Mouse (Mus musculus) embryo, embryonic 9.5 days (tissue): ENCODE results near the gene Srsf5.
"Not testable (repeated sequence)": the region's sequence is repeated elsewhere in the genome, so short reads cannot be mapped to it uniquely, and the experiment has no call there.

ENCODE experiments used
- DNase-seq: peaks from one replicate; pipeline ENCODE4 v3.0.0-alpha.2; 2017; ENCODE audit errors: extremely low spot score

Srsf5 gene

GRCm38 (mm10) chr12:80945334-80945995 lies at the start of gene Srsf5:
Gene Srsf5 (plus strand): TSS chr12:80945504.
- peak; percentile 98 for DNase-seq

DNA sequence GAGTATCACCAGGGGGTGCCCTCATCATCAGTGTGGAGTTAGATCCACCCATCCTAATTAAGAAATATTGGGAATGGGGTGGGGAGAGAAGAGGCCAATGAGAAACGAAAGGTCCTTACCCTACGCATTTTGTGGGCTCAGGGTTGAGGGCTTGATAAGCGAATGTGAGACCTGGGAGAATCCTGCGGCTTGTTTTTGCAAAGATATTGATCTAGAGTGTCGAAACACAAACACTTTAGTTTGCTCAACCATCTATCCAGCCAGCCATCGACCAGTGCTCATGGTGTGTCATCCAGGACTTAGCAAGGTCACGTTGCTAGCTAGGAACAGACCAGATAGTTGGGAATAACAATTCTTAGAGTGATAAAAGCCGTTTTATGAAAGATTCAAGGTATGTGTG lies 35.7 kb upstream of the Srsf5 start:
- no peak for DNase-seq

- DNase-seq, result no peak
These were observed 27.5 kb upstream of the Srsf5 start for GRCm38 (mm10) chr12:80917764-80918163.

DNA sequence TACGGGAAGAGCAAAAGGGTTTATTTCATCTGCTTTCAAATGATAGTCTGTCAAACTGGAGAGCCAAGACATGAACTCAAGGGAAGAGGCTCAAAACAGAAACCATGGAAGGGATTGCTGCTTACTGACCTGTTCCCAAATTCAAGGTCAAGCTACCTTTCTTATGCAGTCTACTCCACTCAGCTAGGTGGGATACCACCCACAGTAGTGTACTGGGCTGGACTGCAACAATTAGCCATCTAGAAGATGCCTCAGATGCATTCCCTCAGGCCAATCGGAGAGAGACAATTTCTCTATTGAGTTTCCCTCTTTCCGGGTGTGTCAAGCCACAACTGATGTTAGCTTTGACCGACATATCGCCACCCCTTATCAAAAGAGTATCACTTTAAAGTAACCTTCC lies 24.0 kb upstream of the Srsf5 start:
- no peak for DNase-seq

DNA sequence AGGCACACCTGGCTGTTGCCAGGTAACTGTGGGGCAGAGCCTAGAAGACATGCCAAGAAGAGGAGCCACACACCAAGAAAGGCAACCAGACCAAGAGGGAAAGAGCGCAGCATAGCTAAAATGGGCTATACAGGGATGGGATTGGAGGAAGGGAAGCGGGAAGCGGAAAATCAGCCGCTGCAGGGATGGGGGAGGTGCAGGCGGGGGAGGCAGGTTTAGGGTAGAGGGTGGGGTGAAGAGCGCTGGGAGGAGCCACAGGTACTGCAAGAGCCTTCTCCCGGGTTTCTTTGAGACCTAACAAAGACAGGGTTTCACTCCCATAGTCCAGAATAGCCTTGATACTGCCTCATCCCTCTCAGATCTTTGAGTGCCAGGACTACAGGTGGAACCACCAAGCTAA lies 22.4 kb upstream of the Srsf5 start:
- no peak for DNase-seq

- no peak for DNase-seq
These were observed 21.7 kb upstream of the Srsf5 start for GRCm38 (mm10) chr12:80923602-80924001.

- DNase-seq, result no peak
These were observed 21.1 kb upstream of the Srsf5 start for GRCm38 (mm10) chr12:80924205-80924604.

DNA sequence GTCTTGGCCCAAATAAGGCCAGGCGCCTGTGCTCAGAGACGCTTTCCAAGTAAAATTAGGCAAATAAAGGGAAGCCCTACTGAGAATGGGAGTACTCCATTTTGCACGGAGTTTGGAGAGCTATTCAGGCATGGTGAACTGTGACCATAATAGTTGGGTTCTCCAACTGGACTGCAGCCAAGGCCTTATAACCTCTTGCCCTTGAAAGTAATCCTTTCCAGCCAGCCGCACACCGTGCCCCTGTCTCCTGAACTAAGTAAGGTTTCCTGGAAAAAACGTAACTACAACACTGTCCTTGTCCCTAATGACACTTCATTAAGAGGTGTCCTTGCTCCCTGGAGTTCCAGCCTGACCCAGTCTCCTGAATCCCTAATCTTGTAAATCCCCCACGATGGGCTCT lies 19.4 kb upstream of the Srsf5 start:
- DNase-seq, result no peak

GRCm38 (mm10) chr12:80926550-80926949 lies 18.8 kb upstream of the Srsf5 start:
- DNase-seq, result no peak

- DNase-seq, result no peak
These were observed 17.8 kb upstream of the Srsf5 start for GRCm38 (mm10) chr12:80927518-80927917.

- no peak for DNase-seq
These were observed 16.4 kb upstream of the Srsf5 start for GRCm38 (mm10) chr12:80928881-80929280.

GRCm38 (mm10) chr12:80930141-80930540 lies 15.2 kb upstream of the Srsf5 start:
- DNase-seq, result no peak

GRCm38 (mm10) chr12:80931402-80932140 lies 13.7 kb upstream of the Srsf5 start:
- DNase-seq, result no peak

- DNase-seq, result no peak
These were observed 12.4 kb upstream of the Srsf5 start for GRCm38 (mm10) chr12:80932865-80933264.

DNA sequence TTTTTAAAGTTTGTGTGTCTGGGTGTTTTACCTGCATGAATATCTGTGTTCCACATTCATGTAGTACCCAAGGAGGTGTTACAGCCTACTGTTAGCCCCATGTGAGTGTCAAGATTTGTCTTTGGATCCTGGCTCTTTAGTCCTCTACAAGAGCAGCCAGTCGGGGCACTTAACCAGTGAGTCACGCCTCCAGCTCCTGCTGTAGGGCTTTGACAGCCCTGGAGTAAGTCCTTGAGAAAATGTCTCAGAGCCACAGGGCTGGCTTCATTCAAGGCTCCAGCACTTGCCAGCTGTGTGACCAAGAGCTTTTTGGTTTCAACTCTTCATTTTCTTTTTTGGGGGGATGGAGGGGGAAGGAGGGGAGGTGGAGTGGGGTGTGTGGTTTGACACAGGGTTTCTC lies 8.6 kb upstream of the Srsf5 start:
- DNase-seq, result no peak

- DNase-seq, result no peak
These were observed 7.8 kb upstream of the Srsf5 start for GRCm38 (mm10) chr12:80937331-80938029.

GRCm38 (mm10) chr12:80938642-80939041 lies 6.7 kb upstream of the Srsf5 start:
- DNase-seq, result no peak

DNA sequence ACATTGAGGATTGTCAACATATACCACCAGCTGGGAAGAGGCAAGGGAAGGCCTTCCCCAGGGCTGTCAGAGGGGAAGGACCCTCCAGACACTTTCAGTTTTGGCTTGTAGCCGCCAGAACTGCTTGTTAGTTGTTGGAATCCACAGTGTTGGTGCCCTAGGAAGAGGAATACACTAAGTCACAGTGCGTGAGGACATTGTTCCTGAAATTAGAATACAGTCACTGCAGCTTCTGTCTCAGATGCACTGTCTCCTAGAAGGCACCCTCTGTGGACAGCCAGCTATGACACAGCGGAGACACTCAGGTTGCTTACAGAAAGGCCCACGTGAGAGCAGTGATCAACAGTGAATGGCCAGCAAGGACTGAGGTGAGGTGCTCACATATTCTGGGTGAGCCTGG lies 6.1 kb upstream of the Srsf5 start:
- DNase-seq, result no peak

DNA sequence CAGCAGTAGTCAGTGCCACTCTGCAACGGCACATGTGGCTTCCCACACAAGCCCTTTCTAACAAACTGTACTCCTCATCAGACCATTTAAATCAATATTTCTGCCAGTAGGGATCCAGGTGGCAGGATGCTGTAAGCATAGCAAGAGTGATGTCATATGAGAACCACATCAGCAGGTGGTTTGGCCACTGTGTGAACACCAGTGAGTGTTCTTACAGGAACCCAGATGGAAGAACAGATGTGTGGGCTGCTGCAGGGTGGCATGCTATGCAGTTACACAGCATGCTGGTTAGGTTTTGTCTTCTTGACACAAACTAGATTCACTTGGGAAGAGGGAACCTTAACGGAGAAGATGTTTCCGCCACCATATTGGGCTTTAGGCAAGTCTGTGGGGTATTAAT lies 3.4 kb upstream of the Srsf5 start:
- DNase-seq, result no peak

GRCm38 (mm10) chr12:80943395-80943794 lies 1.9 kb upstream of the Srsf5 start:
- no peak for DNase-seq

GRCm38 (mm10) chr12:80944204-80944603 lies 1.1 kb upstream of the Srsf5 start:
- DNase-seq, result no peak

DNA sequence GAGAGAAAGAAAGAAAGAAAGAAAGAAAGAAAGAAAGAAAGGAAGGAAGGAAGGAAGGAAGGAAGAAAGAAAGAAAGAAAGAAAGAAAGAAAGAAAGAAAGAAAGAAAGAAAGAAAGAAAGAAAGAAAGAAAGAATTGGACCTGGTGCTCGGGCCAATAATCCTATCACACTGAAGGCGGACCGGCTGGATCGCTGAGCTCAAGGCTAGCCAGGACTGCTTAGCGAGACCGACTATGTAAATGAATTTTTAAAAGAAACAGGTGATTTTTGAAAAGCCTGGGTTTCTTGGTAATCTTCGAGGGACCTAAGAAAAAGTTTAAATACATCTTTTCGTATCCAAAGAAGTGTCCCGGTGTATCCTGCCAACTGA lies 356 bp upstream of the Srsf5 start:
- DNase-seq, result not testable (repeated sequence)

DNA sequence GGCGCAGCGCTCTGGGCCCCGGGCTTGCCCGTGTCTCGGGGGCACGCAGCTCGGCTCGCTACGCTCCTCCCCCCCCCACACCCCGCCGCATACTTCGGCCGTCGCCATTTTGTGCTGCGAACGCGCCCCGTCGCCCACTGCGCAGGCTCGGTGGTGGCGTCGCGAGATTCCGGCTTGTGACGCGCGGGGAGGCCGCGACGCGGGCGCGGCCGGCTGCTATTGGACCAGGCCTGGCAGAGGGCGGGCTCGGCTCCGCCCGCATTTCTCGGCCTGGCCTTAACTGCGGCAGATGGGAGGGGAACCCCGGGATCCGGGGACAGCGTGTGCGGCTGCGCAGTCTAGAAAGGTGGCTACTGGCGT lies 672 bp downstream of the Srsf5 start:
- DNase-seq, result peak; percentile 95
